Mouse (Mus musculus) liver, embryonic 14.5 days (tissue): ENCODE data around the gene Dnaaf3. TPM values are rescaled to one million over a fixed set of nuclear protein-coding genes. Genes with fewer than 3 reads are reported as not detected.
"Not testable (repeated sequence)": the region's sequence is repeated elsewhere in the genome, so short reads cannot be mapped to it uniquely, and the experiment has no call there.

ENCODE experiments used
- ATAC-seq: fragments of 200-750 bp; cut with Nextera tagmentation; 2 replicates; pipeline ENCODE4 v1.8.0; 2017; ENCODE audit warnings: moderate number of reproducible peaks, mild to moderate bottlenecking, moderate library complexity; ENCODE audit not compliant: insufficient read depth
- DNase-seq, 3 experiments: peaks; one replicate each; pipeline ENCODE4 v3.0.0-alpha.2; 2012 to 2013; ENCODE audit warnings: low read depth in 3 of 3, low spot score in 3 of 3
- H3K27ac ChIP-seq: fragments of 300-500 bp; sonication (generic); 2 replicates; pipeline ENCODE4 v1.5.1; 2014; ENCODE audit warnings: moderate library complexity, mild to moderate bottlenecking, control low read depth, inconsistent platforms
- H3K27me3 ChIP-seq: fragments of 300-500 bp; sonication (generic); 2 replicates; pipeline ENCODE4 v1.6.1; 2014; ENCODE audit warnings: mild to moderate bottlenecking, low read length, moderate library complexity; ENCODE audit not compliant: control insufficient read depth, insufficient read depth
- H3K36me3 ChIP-seq: fragments of 300-500 bp; sonication (generic); replicated peaks from 2 replicates; pipeline ENCODE4 v1.6.1; 2014; ENCODE audit warnings: low read depth; ENCODE audit not compliant: control insufficient read depth, insufficient read depth
- H3K4me1 ChIP-seq, 2 experiments: fragments of 200-500 bp in 1 of 2; fragments of 300-500 bp in 1 of 2; sonication (generic) in 1 of 2; replicated peaks; 2 replicates each; pipeline ENCODE4 v1.6.1; 2012 to 2014; ENCODE audit warnings: antibody characterized with exemption in 1 of 2, inconsistent platforms in 1 of 2, low read length in 1 of 2; ENCODE audit not compliant: control insufficient read depth in 2 of 2, insufficient read depth in 2 of 2
- H3K4me2 ChIP-seq: fragments of 300-500 bp; sonication (generic); 2 replicates; pipeline ENCODE4 v1.6.1; 2014; ENCODE audit warnings: low read depth, mild to moderate bottlenecking, control low read depth, moderate library complexity
- H3K4me3 ChIP-seq, 2 experiments: fragments of 200-500 bp in 1 of 2; fragments of 300-500 bp in 1 of 2; sonication (generic) in 1 of 2; 2 replicates each; pipeline ENCODE4 v1.5.1; 2012 to 2014; ENCODE audit warnings: low read depth in 2 of 2, low read length in 2 of 2, mild to moderate bottlenecking in 2 of 2, control low read depth in 1 of 2, inconsistent platforms in 1 of 2, moderate library complexity in 1 of 2; ENCODE audit not compliant: insufficient read depth in 1 of 2
- H3K9ac ChIP-seq: fragments of 300-500 bp; sonication (generic); replicated peaks from 2 replicates; pipeline ENCODE4 v1.6.1; 2014; ENCODE audit warnings: mild to moderate bottlenecking, control low read depth, moderate library complexity
- H3K9me3 ChIP-seq: fragments of 300-500 bp; sonication (generic); 2 replicates; pipeline ENCODE4 v1.6.1; 2016; ENCODE audit warnings: low read length, mixed read lengths; ENCODE audit not compliant: control insufficient read depth
- CTCF ChIP-seq: IDR thresholded peaks from 2 replicates; pipeline ENCODE4 v1.5.1; 2016; ENCODE audit warnings: antibody characterized with exemption, low read depth, control low read depth
- EP300 ChIP-seq: IDR thresholded peaks from 2 replicates; pipeline ENCODE4 v1.6.1; 2016; ENCODE audit warnings: antibody characterized with exemption, low read depth
- whole genome bisulfite sequencing: fragments of 180-500 bp; shearing (Covaris S2); extraction: QIAGEN DNeasy Blood & Tissue Kit; methylation state at CpG from one replicate; pipeline ENCODE4 v1.1.7; 2014; ENCODE audit not compliant: insufficient replicate concordance; 5-methylcytosine and 5-hydroxymethylcytosine counted together
- polyA plus RNA-seq, 2 experiments: library from polyadenylated mRNA; depleted of rRNA in 1 of 2; stranded (reverse) in 1 of 2; unstranded in 1 of 2; fragments of >200 nt; fragmentation: Nextera tagmentation in 1 of 2; extraction: Ambion mirVana in 1 of 2; gene quantifications; 2 replicates each; pipeline versions ENCODE4 v1.2.1 to v1.2.3; 2012 to 2014

The Dnaaf3 gene
- polyA plus RNA-seq, 2 experiments: 0.09 to 0.39 TPM

- Histone ChIP-seq H3K9ac (no peak overlapping the region), H3K4me1 (peaks cover 0 to 6% of the 10 kb centered on the region in 2 experiments; a peak in 2 of 4 replicates), H3K27ac (no peak overlapping the region), H3K4me3 (no peak overlapping the region), H3K9me3 (no peaks in the 10 kb centered on the region), H3K27me3 (peaks cover 5% of the 10 kb centered on the region; the same call in 1 of the 2 replicates), H3K4me2 (peak overlapping the region; percentile 49), H3K36me3 (no peaks in the 10 kb centered on the region)
- DNase-seq (no peak), ATAC-seq (no peak)
- 56% methylated on average over 18 of the region's 18 CpGs for WGBS
- TF ChIP-seq EP300: no peak
Measured at GRCm38 (mm10) chr7:4527302-4527689, 5.0 kb downstream of the Dnaaf3 start.

- H3K9ac ChIP-seq: no peak overlapping the region; the same call in 1 of the 2 replicates
- peak; percentile 63 to 76 (median 66) for DNase-seq
- peak overlapping the region; percentile 3 to 33 for H3K4me3 ChIP-seq
- H3K9me3 ChIP-seq: no peaks in the 10 kb centered on the region
- H3K36me3 ChIP-seq: no peaks in the 10 kb centered on the region
- peaks cover 2% of the 10 kb centered on the region; the same call in 1 of the 2 replicates for H3K27me3 ChIP-seq
- H3K4me1 ChIP-seq: peaks cover 0 to 6% of the 10 kb centered on the region in 2 experiments; a peak in 2 of 4 replicates
- no peak overlapping the region for H3K27ac ChIP-seq
- H3K4me2 ChIP-seq: peak overlapping the region; percentile 49
- WGBS: 19% methylated on average over 40 of the region's 40 CpGs
- TF ChIP-seq CTCF (peak; percentile 85), EP300 (0 out of 2 replicates have a peak, but pooled peaks have one; percentile 24)
- ATAC-seq: peak; percentile 81
Measured at GRCm38 (mm10) chr7:4526341-4527301, 5.6 kb downstream of the Dnaaf3 start.

- H3K4me3 ChIP-seq, ATAC-seq, DNase-seq, H3K4me1 ChIP-seq, H3K27me3 ChIP-seq, H3K27ac ChIP-seq, H3K4me2 ChIP-seq, H3K36me3 ChIP-seq, H3K9ac ChIP-seq, H3K9me3 ChIP-seq: not testable (repeated sequence)
- peak; percentile 80 for TF ChIP-seq CTCF
- WGBS: 56% methylated on average over 15 of the region's 15 CpGs
Measured at GRCm38 (mm10) chr7:4524212-4524922, 7.9 kb downstream of the Dnaaf3 start, which contains the start of gene Tnni3. Gene Tnni3 (minus strand): TSS chr7:4524229.

GRCm38 (mm10) chr7:4523205-4524130 is 8.8 kb downstream of the Dnaaf3 start:
- H3K4me3 ChIP-seq: no peak overlapping the region
- no peaks in the 10 kb centered on the region for H3K9me3 ChIP-seq
- DNase-seq (no peak), ATAC-seq (no peak)
- 79% methylated on average over 33 of the region's 33 CpGs for WGBS
- no peak overlapping the region for H3K4me2 ChIP-seq
- TF ChIP-seq EP300 (no peak), CTCF (no peak)
- H3K4me1 ChIP-seq: peaks cover 0 to 9% of the 10 kb centered on the region in 2 experiments; a peak in 2 of 4 replicates
- no peaks in the 10 kb centered on the region for H3K36me3 ChIP-seq
- no peak overlapping the region for H3K9ac ChIP-seq
- no peak overlapping the region for H3K27ac ChIP-seq
- H3K27me3 ChIP-seq: peaks cover 3% of the 10 kb centered on the region
